Mouse (Mus musculus): ENCODE data around the gene Selenos.

The Selenos gene

GRCm38 (mm10) chr7:66118796-66119195 lies 39.3 kb downstream of the Selenos start:
- no peak for DNase-seq (ENCODE audit: low spot score)

- DNase-seq (ENCODE audit: low spot score) = no peak
These were observed 40.7 kb downstream of the Selenos start for GRCm38 (mm10) chr7:66120139-66120538.

GRCm38 (mm10) chr7:66120702-66121396 lies 41.4 kb downstream of the Selenos start:
- no peak for DNase-seq (ENCODE audit: low spot score)

- DNase-seq (ENCODE audit: low spot score) = no peak
These were observed 45.1 kb downstream of the Selenos start for GRCm38 (mm10) chr7:66124551-66124968.

GRCm38 (mm10) chr7:66125368-66125767 lies 45.9 kb downstream of the Selenos start:
- DNase-seq (ENCODE audit: low spot score) = no peak

- DNase-seq (ENCODE audit: low spot score) = no peak
These were observed 48.6 kb downstream of the Selenos start for GRCm38 (mm10) chr7:66127951-66128645.

- DNase-seq (ENCODE audit: low spot score) = no peak
These were observed 49.4 kb downstream of the Selenos start for GRCm38 (mm10) chr7:66128857-66129256.

GRCm38 (mm10) chr7:66130296-66130695 lies 50.8 kb downstream of the Selenos start:
- no peak for DNase-seq (ENCODE audit: low spot score)

GRCm38 (mm10) chr7:66131776-66132421 lies 52.5 kb downstream of the Selenos start:
- no peak for DNase-seq (ENCODE audit: low spot score)

- no peak for DNase-seq (ENCODE audit: low spot score)
These were observed 54.7 kb downstream of the Selenos start for GRCm38 (mm10) chr7:66134154-66134553.

GRCm38 (mm10) chr7:66135644-66136043 lies 56.2 kb downstream of the Selenos start:
- DNase-seq (ENCODE audit: low spot score) = no peak

- DNase-seq (ENCODE audit: low spot score) = no peak
These were observed 56.7 kb downstream of the Selenos start for GRCm38 (mm10) chr7:66136187-66136586.

GRCm38 (mm10) chr7:66137309-66137708 lies 57.9 kb downstream of the Selenos start:
- no peak for DNase-seq (ENCODE audit: low spot score)

GRCm38 (mm10) chr7:66138301-66138700 lies 58.9 kb downstream of the Selenos start:
- no peak for DNase-seq (ENCODE audit: low spot score)

GRCm38 (mm10) chr7:66138878-66139277 lies 59.4 kb downstream of the Selenos start:
- DNase-seq (ENCODE audit: low spot score) = no peak
